Mouse (Mus musculus) G1E (cell line): ENCODE results near the gene Sox5. TPM values are rescaled to one million over a fixed set of nuclear protein-coding genes. Genes with fewer than 3 reads are reported as not detected.

ENCODE experiments used
- ATAC-seq: 2 replicates; pipeline ENCODE4 v1.8.0; 2016; ENCODE audit warnings: mild to moderate bottlenecking; ENCODE audit not compliant: insufficient number of reproducible peaks, poor library complexity, low FRiP score, severe bottlenecking; ENCODE audit errors: extremely low read depth
- DNase-seq: peaks from one replicate; pipeline ENCODE4 v3.0.0; 2012; ENCODE audit warnings: low spot score
- H3K27me3 ChIP-seq: 2 replicates; pipeline ENCODE4 v1.6.1; 2012; ENCODE audit warnings: mild to moderate bottlenecking, low read length, inconsistent platforms; ENCODE audit not compliant: insufficient read depth
- H3K36me3 ChIP-seq: replicated peaks from 2 replicates; pipeline ENCODE3; 2012; ENCODE audit warnings: mild to moderate bottlenecking, inconsistent platforms
- H3K4me1 ChIP-seq: 2 replicates; pipeline ENCODE4 v1.6.1; 2012; ENCODE audit warnings: low read depth, low read length, inconsistent platforms, mixed read lengths; ENCODE audit not compliant: insufficient read depth
- H3K4me3 ChIP-seq: 2 replicates; pipeline ENCODE4 v1.5.1; 2012; ENCODE audit warnings: low read depth, mild to moderate bottlenecking, inconsistent platforms, low read length, moderate library complexity, mixed read lengths
- H3K9me3 ChIP-seq: replicated peaks from 2 replicates; pipeline ENCODE4 v1.6.1; 2012; ENCODE audit warnings: inconsistent platforms
- CTCF ChIP-seq: IDR thresholded peaks from 2 replicates; pipeline ENCODE4 v1.5.1; 2012; ENCODE audit warnings: low read depth, low read length, inconsistent platforms, mixed read lengths
- GATA1 ChIP-seq: IDR thresholded peaks from 2 replicates; pipeline ENCODE4 v1.6.1; 2012; ENCODE audit warnings: borderline replicate concordance, low read length, inconsistent platforms, mixed read lengths
- GATA2 ChIP-seq: IDR thresholded peaks from 2 replicates; pipeline ENCODE4 v1.6.1; 2012; ENCODE audit warnings: low read depth, low read length, inconsistent platforms, borderline replicate concordance
- POLR2AphosphoS5 ChIP-seq: IDR thresholded peaks from 2 replicates; pipeline ENCODE4 v1.6.1; 2012; ENCODE audit warnings: low read depth, low read length, inconsistent platforms; ENCODE audit not compliant: insufficient replicate concordance
- TAL1 ChIP-seq: conservative IDR thresholded peaks from 2 replicates; pipeline ENCODE4 v1.6.1; 2012; ENCODE audit warnings: low read depth, low read length, inconsistent platforms, mixed read lengths
- polyA plus RNA-seq: library from polyadenylated mRNA; stranded (reverse); fragments of >175 nt; gene quantifications from 2 replicates; pipeline ENCODE4 v1.2.3, GENCODE M21; 2012
- total RNA-seq, 2 experiments: library from RNA; stranded (forward) in 1 of 2; stranded (reverse) in 1 of 2; fragments of 200-1000 nt in 1 of 2; fragments of >200 nt in 1 of 2; fragmentation: Nextera tagmentation in 1 of 2; gene quantifications; 2 replicates each; pipeline ENCODE4 v1.2.3; 2014 to 2017

Sox5 gene
- total and polyA plus RNA-seq, 3 experiments, result 0.27 to 16.2 TPM; not detected in 1

GRCm38 (mm10) chr6:144077826-144078225, 704.0 kb downstream of the Sox5 start:
- ATAC-seq (no peak), DNase-seq (no peak)
- Histone ChIP-seq H3K4me1 (no peaks in the 10 kb centered on the region), H3K27me3 (no peaks in the 10 kb centered on the region), H3K36me3 (no peaks in the 10 kb centered on the region), H3K4me3 (no peak overlapping the region), H3K9me3 (peaks cover 38% of the 10 kb centered on the region)
- TF ChIP-seq GATA1 (no peak), CTCF (no peak), TAL1 (no peak), POLR2AphosphoS5 (no peak), GATA2 (no peak)

GRCm38 (mm10) chr6:144076376-144076775, 705.4 kb downstream of the Sox5 start:
- Histone ChIP-seq H3K36me3 (no peaks in the 10 kb centered on the region), H3K4me3 (no peak overlapping the region), H3K9me3 (peaks cover 44% of the 10 kb centered on the region), H3K4me1 (no peaks in the 10 kb centered on the region), H3K27me3 (no peaks in the 10 kb centered on the region)
- DNase-seq (no peak), ATAC-seq (no peak)
- TF ChIP-seq CTCF (no peak), GATA2 (no peak), POLR2AphosphoS5 (no peak), GATA1 (no peak)

- no peak for TF ChIP-seq POLR2AphosphoS5
- no peak for TF ChIP-seq TAL1
- no peak for TF ChIP-seq GATA2
- TF ChIP-seq GATA1, result no peak
- TF ChIP-seq CTCF, result no peak
- ATAC-seq, result no peak
- H3K27me3 ChIP-seq, result no peaks in the 10 kb centered on the region
- peaks cover 46% of the 10 kb centered on the region for H3K9me3 ChIP-seq
- no peak for DNase-seq
- no peaks in the 10 kb centered on the region for H3K4me1 ChIP-seq
- no peaks in the 10 kb centered on the region for H3K36me3 ChIP-seq
- H3K4me3 ChIP-seq, result no peak overlapping the region
Measured at GRCm38 (mm10) chr6:144075327-144075941, 706.3 kb downstream of the Sox5 start.

- Histone ChIP-seq H3K4me1 (no peaks in the 10 kb centered on the region), H3K9me3 (peaks cover 46% of the 10 kb centered on the region), H3K4me3 (no peak overlapping the region), H3K36me3 (no peaks in the 10 kb centered on the region), H3K27me3 (no peaks in the 10 kb centered on the region)
- DNase-seq (no peak), ATAC-seq (no peak)
- TF ChIP-seq CTCF (no peak), POLR2AphosphoS5 (no peak), GATA2 (no peak), GATA1 (no peak), TAL1 (no peak)
Measured at GRCm38 (mm10) chr6:144074826-144075225, 707.0 kb downstream of the Sox5 start.

- H3K36me3 ChIP-seq, result no peaks in the 10 kb centered on the region
- H3K4me3 ChIP-seq, result no peak overlapping the region
- no peak for DNase-seq
- no peaks in the 10 kb centered on the region for H3K4me1 ChIP-seq
- no peak for ATAC-seq
- H3K9me3 ChIP-seq, result peaks cover 54% of the 10 kb centered on the region
- no peak for TF ChIP-seq POLR2AphosphoS5
- no peak for TF ChIP-seq GATA2
- TF ChIP-seq GATA1, result no peak
- H3K27me3 ChIP-seq, result no peaks in the 10 kb centered on the region
Measured at GRCm38 (mm10) chr6:144070461-144070860, 711.3 kb downstream of the Sox5 start.

- peaks cover 64% of the 10 kb centered on the region for H3K9me3 ChIP-seq
- TF ChIP-seq GATA2 (no peak), CTCF (no peak), GATA1 (no peak), POLR2AphosphoS5 (no peak), TAL1 (no peak)
Measured at GRCm38 (mm10) chr6:144067491-144067890, 714.3 kb downstream of the Sox5 start.

More at GRCm38 (mm10) chr6:144067491-144067890, 714.3 kb downstream of the Sox5 start:
- no peak overlapping the region for H3K4me3 ChIP-seq
- no peaks in the 10 kb centered on the region for H3K36me3 ChIP-seq
- no peaks in the 10 kb centered on the region for H3K4me1 ChIP-seq
- ATAC-seq, result no peak
- DNase-seq, result no peak
- no peaks in the 10 kb centered on the region for H3K27me3 ChIP-seq
